Mouse (Mus musculus) heart, embryonic 12.5 days (tissue): Measurements from ENCODE around the gene Ascc2. TPM values are rescaled to one million over a fixed set of nuclear protein-coding genes. Genes with fewer than 3 reads are reported as not detected.

ENCODE experiments used
- ATAC-seq: fragments of 200-750 bp; cut with Nextera tagmentation; 2 replicates; pipeline ENCODE4 v1.8.0; 2017; ENCODE audit warnings: moderate TSS enrichment, moderate library complexity; ENCODE audit not compliant: insufficient number of reproducible peaks, low FRiP score
- H3K27ac ChIP-seq: fragments of 300-500 bp; sonication (generic); 2 replicates; pipeline ENCODE4 v1.5.1; 2016; ENCODE audit warnings: mild to moderate bottlenecking, moderate library complexity; ENCODE audit not compliant: poor library complexity, severe bottlenecking
- H3K27me3 ChIP-seq: fragments of 300-500 bp; sonication (generic); replicated peaks from 2 replicates; pipeline ENCODE4 v1.6.1; 2016; ENCODE audit warnings: mild to moderate bottlenecking, moderate library complexity
- H3K36me3 ChIP-seq: fragments of 300-500 bp; sonication (generic); 2 replicates; pipeline ENCODE4 v1.6.1; 2016; ENCODE audit warnings: mild to moderate bottlenecking, moderate library complexity
- H3K4me1 ChIP-seq: fragments of 300-500 bp; sonication (generic); replicated peaks from 2 replicates; pipeline ENCODE4 v1.6.1; 2016; ENCODE audit warnings: mild to moderate bottlenecking
- H3K4me2 ChIP-seq: fragments of 300-500 bp; sonication (generic); 2 replicates; pipeline ENCODE4 v1.6.1; 2016; ENCODE audit warnings: mild to moderate bottlenecking, moderate library complexity
- H3K4me3 ChIP-seq: fragments of 300-500 bp; sonication (generic); 2 replicates; pipeline ENCODE4 v1.5.1; 2016; ENCODE audit warnings: mild to moderate bottlenecking
- H3K9ac ChIP-seq: fragments of 300-500 bp; sonication (generic); 2 replicates; pipeline ENCODE4 v1.6.1; 2016; ENCODE audit warnings: mild to moderate bottlenecking, moderate library complexity
- H3K9me3 ChIP-seq: fragments of 300-500 bp; sonication (generic); replicated peaks from 2 replicates; pipeline ENCODE4 v1.6.1; 2016; ENCODE audit warnings: mild to moderate bottlenecking, moderate library complexity
- WGBS: fragments of 180-500 bp; shearing (Covaris S2); methylation state at CpG from one replicate; pipeline ENCODE4 v1.1.7; 2016; 5-methylcytosine and 5-hydroxymethylcytosine counted together
- polyA plus RNA-seq: library from polyadenylated mRNA; unstranded; fragments of >200 nt; fragmentation: Nextera tagmentation; extraction: Ambion mirVana; gene quantifications from 2 replicates; pipeline ENCODE4 v1.2.1, GENCODE M21; 2016

Ascc2 gene
- polyA plus RNA-seq, 1 experiment from 2014 or later: 28.0 TPM

DNA sequence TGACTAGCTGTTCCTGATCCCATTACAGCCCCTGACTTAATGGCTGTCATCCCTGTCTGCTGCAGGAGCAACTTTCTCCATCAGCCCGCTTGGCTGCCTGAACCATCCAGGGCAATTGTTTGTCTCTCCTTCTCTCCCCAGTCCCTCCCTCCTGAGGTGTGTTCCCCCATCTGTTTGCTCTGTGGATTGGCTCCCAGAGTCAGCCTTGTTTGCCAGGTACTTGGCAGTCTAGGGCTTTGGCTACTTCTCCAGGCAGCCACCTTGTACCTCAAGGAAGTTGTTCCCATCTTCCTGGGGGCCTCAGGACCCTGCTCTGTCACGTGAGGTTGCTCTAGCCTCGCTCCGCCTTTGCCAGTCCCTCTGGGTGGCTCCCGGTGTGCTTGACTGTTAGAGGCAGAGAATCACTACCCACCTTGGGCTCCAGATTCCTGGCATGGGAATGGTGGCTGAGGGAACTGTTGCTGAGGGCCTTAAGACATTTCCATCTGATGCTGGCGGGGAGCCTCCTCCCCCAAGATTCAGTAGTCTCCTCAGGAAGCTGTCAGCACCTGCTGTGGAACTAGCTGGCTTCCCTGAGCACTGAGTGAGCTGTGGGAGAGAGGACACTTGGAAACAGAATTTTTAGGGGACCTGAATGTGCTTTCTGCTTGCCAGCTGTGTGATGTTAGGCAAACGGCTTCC is 83.5 kb downstream of the Ascc2 start:
- Histone ChIP-seq H3K27me3 (no peaks in the 10 kb centered on the region), H3K27ac (no peak overlapping the region), H3K4me2 (no peak overlapping the region), H3K9ac (no peak overlapping the region), H3K36me3 (peaks cover 33% of the 10 kb centered on the region), H3K4me1 (peaks cover 15% of the 10 kb centered on the region), H3K4me3 (no peak overlapping the region), H3K9me3 (no peaks in the 10 kb centered on the region)
- 51% methylated on average over 7 of the region's 7 CpGs for WGBS
- no peak for ATAC-seq

- WGBS: 77% methylated on average over 8 of the region's 8 CpGs
- no peak overlapping the region for H3K4me3 ChIP-seq
Measured at GRCm38 (mm10) chr11:4721728-4722127, 84.2 kb downstream of the Ascc2 start.

GRCm38 (mm10) chr11:4729603-4730002 is 92.1 kb downstream of the Ascc2 start:
- no peak overlapping the region for H3K9ac ChIP-seq
- no peak overlapping the region for H3K4me2 ChIP-seq
- peaks cover 3% of the 10 kb centered on the region; the same call in 1 of the 2 replicates for H3K27me3 ChIP-seq
- H3K27ac ChIP-seq: no peak overlapping the region
- H3K36me3 ChIP-seq: peaks cover 14% of the 10 kb centered on the region
- H3K9me3 ChIP-seq: no peaks in the 10 kb centered on the region
- WGBS: 25% methylated on average over 12 of the region's 12 CpGs
- peaks cover 11% of the 10 kb centered on the region for H3K4me1 ChIP-seq
- no peak overlapping the region for H3K4me3 ChIP-seq
- peak; percentile 51; the same call in 1 of the 2 replicates for ATAC-seq

More at GRCm38 (mm10) chr11:4721728-4722127, 84.2 kb downstream of the Ascc2 start:
- Histone ChIP-seq H3K9ac (no peak overlapping the region), H3K4me2 (no peak overlapping the region), H3K9me3 (no peaks in the 10 kb centered on the region), H3K27ac (no peak overlapping the region), H3K27me3 (no peaks in the 10 kb centered on the region), H3K4me1 (peaks cover 15% of the 10 kb centered on the region), H3K36me3 (peaks cover 36% of the 10 kb centered on the region)
- ATAC-seq: no peak

GRCm38 (mm10) chr11:4730096-4730495 is 92.5 kb downstream of the Ascc2 start:
- Histone ChIP-seq H3K9ac (no peak overlapping the region), H3K36me3 (peaks cover 9% of the 10 kb centered on the region; the same call in 1 of the 2 replicates), H3K27me3 (peaks cover 8% of the 10 kb centered on the region; the same call in 1 of the 2 replicates), H3K4me3 (no peak overlapping the region), H3K27ac (no peak overlapping the region), H3K4me1 (peaks cover 16% of the 10 kb centered on the region), H3K4me2 (no peak overlapping the region), H3K9me3 (no peaks in the 10 kb centered on the region)
- no peak for ATAC-seq
- WGBS: 86% methylated on average over 6 of the region's 6 CpGs

GRCm38 (mm10) chr11:4730913-4731312 is 93.4 kb downstream of the Ascc2 start:
- peaks cover 19% of the 10 kb centered on the region for H3K4me1 ChIP-seq
- no peak overlapping the region for H3K4me2 ChIP-seq
- peaks cover 13% of the 10 kb centered on the region for H3K27me3 ChIP-seq
- 77% methylated on average over 5 of the region's 5 CpGs for WGBS
- no peak overlapping the region for H3K9ac ChIP-seq
- no peaks in the 10 kb centered on the region for H3K9me3 ChIP-seq
- H3K36me3 ChIP-seq: peaks cover 3% of the 10 kb centered on the region; the same call in 1 of the 2 replicates
- H3K27ac ChIP-seq: no peak overlapping the region
- H3K4me3 ChIP-seq: no peak overlapping the region
- no peak for ATAC-seq

GRCm38 (mm10) chr11:4731781-4732180 is 94.2 kb downstream of the Ascc2 start:
- H3K9ac ChIP-seq: no peak overlapping the region
- H3K27me3 ChIP-seq: peaks cover 13% of the 10 kb centered on the region
- H3K4me2 ChIP-seq: no peak overlapping the region
- no peaks in the 10 kb centered on the region for H3K9me3 ChIP-seq
- ATAC-seq: no peak
- WGBS: 68% methylated on average over 7 of the region's 7 CpGs
- H3K36me3 ChIP-seq: no peaks in the 10 kb centered on the region
- no peak overlapping the region for H3K27ac ChIP-seq
- no peak overlapping the region for H3K4me3 ChIP-seq
- peaks cover 19% of the 10 kb centered on the region for H3K4me1 ChIP-seq

GRCm38 (mm10) chr11:4734179-4734578 is 96.6 kb downstream of the Ascc2 start:
- no peak for ATAC-seq
- H3K4me3 ChIP-seq: no peak overlapping the region
- WGBS: 39% methylated on average over 12 of the region's 12 CpGs
- no peaks in the 10 kb centered on the region for H3K9me3 ChIP-seq
- no peak overlapping the region for H3K4me2 ChIP-seq
- peaks cover 7% of the 10 kb centered on the region for H3K36me3 ChIP-seq
- H3K9ac ChIP-seq: no peak overlapping the region
- H3K4me1 ChIP-seq: peaks cover 19% of the 10 kb centered on the region
- peaks cover 21% of the 10 kb centered on the region for H3K27me3 ChIP-seq
- H3K27ac ChIP-seq: no peak overlapping the region

Other genes with a start within 250 kb of the Ascc2 start
- gene Hormad2, start 196.6 kb upstream of the Ascc2 start, polyA plus RNA-seq: 0.38 and 0.41 TPM in 2 replicates
- 33.5 and 33.9 TPM in 2 replicates for gene Mtmr3, start 42.9 kb upstream of the Ascc2 start, polyA plus RNA-seq
- gene Gm11032, start 17.7 kb upstream of the Ascc2 start, polyA plus RNA-seq: not detected in 2 replicates
- gene Uqcr10, start 66.6 kb downstream of the Ascc2 start, polyA plus RNA-seq: 1,618 and 1,621 TPM in 2 replicates
- 48.1 and 53.6 TPM in 2 replicates for gene Zmat5, start 66.9 kb downstream of the Ascc2 start, polyA plus RNA-seq
- gene Cabp7, start 109.0 kb downstream of the Ascc2 start, polyA plus RNA-seq: 0.15 and 0.18 TPM in 2 replicates
- 50.7 and 51.7 TPM in 2 replicates for gene Nf2, start 211.8 kb downstream of the Ascc2 start, polyA plus RNA-seq
- gene Nipsnap1, start 236.2 kb downstream of the Ascc2 start, polyA plus RNA-seq: 35.8 and 36.1 TPM in 2 replicates